Mouse (Mus musculus) right cerebral cortex, postnatal 14 days (tissue): ENCODE data around the gene Bean1.
A peak's percentile ranks its signal among the peaks of the same experiment; 100 is the strongest.

ENCODE experiments used
- DNase-seq: peaks from one replicate; pipeline ENCODE4 v3.0.0; 2022

Bean1 gene

DNA sequence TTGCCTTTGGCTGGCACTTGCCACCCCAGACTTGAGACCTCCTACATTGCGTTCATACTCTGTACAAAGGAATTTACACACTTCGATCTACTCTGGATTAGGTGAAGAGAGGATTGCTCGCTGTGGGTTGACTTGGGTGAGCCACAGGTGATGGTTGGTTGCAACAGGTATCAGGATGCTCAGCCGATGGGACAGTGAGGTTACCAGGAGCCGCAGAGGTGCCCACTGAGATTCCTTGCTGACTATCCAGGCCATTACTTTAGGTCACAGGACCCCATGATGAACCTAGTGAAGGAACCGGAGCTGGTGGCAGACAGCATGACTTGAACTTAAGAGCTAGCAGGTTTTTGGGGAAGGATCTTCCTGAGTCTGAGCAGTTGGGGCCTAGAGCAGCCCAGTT is 2.2 kb downstream of the Bean1 start:
- DNase-seq: no peak

DNA sequence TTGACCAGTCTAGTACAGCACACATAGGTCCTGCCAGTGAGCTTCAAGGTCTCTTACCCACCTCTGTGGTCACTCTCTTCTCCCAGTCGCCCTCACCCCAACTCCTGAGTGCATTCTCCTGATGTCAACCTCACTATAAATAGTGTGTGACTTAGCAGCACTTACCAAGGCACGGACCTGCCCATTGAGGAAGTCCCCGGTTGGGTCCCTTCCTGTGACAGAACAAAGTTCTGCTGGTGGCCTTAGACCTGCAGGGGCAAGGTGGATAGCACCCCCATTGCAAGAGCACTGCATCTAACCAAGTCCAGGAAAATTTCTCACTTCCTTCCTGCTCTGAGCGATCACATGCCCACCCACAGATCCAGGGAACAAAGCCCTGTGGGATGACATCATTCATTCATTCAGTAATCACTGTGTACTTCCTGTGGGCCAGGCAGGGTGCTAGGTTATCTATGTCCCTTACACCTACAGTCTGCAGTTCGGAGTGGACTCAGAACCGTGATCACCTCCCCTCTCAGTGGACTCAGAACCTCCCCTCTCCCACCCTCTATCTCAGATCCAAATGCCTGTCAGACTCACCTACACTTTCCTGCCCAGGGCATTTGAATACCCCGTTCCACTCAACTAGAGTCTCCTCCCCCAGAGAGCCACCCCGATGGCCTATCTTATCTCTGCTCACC is 5.7 kb downstream of the Bean1 start:
- no peak for DNase-seq

DNA sequence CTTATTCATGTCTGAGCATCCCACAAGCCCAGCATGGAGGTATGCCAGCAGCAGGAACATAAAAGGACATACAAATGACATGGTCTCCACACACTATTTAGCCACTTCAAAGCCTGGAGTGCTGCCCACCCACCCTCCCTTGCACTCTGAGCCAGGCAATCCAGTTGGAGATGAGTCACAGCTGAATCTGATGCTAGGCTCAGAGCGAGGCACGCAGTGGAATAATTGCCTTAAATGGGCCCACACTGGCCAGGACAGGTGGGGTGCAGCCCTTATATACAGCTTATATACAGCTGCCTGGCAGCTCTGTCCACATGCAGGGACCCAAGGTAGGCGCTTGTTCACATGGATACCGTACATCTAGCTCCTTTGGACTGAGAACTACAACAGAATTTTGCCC is 6.8 kb downstream of the Bean1 start:
- peak; percentile 35 for DNase-seq

DNA sequence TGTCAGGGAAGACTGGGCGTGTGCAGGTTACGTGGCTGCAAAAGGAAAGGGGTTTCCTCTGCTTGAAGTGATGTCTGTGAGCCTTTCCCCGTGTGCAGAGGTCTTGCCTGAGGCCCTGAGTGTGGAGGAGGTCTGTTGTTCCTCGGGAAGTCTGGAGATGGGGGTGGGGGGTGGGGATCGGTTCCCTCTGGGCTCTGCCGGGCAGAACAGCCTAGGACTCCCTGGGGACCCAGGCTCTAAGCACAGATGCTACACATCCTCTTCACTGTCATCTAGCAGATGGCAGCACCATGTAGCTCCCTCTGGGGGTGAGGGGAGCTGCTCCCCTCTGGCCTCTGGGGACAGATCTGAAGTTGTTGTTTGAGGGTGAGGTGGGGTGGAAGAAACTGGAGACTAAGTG is 14.7 kb downstream of the Bean1 start:
- no peak for DNase-seq

DNA sequence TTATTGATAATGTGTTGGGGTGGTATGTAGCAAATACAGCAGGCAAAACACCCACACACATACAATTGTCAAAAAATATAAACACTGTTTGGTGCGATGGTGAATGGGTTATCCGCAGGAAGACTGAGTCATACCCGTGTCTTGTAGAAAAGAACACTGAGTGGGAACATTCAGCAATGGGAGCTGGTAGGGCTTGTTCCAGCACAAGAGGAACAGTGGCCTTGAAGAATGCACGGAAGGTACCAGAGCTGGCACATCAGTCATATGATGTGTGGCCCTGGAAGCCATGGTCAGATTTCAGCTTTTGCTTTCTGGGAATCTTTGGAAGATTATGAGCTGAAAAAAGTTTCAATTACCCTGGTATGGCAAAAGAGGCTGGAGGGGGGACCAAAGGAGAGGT is 16.6 kb downstream of the Bean1 start:
- DNase-seq: no peak

DNA sequence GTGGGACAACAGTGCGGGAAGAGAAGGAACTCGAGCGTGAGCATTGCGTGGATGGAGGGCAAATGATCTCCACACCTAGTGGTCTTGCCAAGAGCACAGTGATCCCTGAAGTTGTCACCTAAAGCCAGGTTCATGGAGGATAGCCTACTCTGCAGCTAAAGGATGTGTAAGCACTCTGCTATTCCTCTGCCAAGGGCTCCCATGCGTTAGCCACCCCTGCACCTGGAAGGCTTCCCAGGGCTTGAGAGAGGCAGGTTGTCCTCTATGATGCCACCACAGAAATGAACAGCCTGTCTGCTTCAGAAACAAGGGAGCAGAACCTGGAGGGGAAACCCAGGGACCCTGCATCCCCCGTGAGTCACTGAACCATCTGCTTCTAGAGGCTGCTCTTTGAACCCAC is 17.4 kb downstream of the Bean1 start:
- no peak for DNase-seq

DNA sequence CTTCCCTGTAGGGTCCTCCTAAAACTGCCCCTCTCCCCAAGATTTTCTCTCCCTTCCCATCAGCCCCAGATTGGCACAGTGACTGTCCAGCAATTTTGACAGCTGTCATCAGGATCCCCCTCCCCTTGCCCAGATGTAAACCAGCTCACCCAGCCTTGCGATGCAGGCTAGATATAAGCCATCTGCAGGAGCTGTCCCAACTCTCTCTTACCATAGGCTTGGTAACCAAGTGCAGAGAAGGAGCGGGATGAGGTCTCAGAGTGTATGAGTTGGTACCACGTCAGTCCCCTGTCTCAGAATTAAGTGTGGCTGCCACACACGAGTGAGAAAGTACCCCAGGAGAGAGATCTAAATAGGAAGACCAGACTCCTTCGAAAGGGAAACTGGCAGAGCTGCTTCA is 18.2 kb downstream of the Bean1 start:
- DNase-seq: no peak

DNA sequence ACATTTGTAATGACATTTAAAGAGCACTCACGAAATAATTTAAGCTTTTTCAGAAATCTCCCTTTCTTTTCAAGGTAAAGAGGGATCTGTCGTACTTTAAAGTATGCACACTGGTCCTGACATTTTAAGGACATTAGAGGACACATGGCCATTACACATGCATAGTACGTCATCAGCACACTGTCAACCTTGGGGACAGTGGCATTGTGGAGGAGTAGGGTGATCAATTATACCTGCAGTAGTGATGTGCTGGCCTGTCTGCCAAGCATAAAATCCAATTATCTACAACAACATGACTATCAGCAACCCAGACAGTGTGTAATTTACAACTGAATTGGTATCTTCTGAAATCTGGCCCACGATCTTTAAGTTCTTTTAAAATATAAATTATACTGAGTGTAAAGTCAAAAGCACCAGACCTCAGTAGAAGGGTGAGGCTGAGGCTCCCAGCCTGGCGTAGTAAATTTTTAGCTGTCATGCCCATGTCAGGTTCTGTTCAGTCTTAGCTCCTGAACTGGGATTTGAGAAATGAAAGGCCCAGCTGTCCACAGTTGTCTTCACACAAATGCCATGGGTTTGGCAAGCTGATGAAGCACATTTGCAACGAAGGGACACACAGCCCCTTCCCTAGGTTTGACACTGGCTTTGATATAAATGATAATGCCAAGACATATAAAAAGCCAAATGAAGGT is 20.7 kb downstream of the Bean1 start:
- no peak for DNase-seq

DNA sequence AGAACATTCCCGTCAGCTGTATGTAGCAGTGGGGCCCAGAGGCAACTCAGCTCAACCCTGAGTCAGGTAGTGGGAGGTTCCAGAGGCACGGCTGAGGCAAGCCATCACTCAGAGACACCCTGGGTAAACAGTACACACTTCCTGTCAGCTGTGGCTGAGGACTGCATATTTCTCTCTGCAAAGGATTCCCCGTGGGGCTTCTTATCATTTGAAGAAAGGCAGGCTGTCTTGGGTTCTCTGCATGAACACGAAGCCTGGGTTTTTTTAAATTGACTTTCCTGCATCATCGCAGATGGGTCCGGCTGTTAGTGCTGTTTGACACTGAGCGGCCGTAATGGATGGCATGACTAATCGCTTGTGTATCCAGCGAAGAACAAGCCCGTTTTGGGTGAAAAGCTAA is 21.3 kb downstream of the Bean1 start:
- no peak for DNase-seq

DNA sequence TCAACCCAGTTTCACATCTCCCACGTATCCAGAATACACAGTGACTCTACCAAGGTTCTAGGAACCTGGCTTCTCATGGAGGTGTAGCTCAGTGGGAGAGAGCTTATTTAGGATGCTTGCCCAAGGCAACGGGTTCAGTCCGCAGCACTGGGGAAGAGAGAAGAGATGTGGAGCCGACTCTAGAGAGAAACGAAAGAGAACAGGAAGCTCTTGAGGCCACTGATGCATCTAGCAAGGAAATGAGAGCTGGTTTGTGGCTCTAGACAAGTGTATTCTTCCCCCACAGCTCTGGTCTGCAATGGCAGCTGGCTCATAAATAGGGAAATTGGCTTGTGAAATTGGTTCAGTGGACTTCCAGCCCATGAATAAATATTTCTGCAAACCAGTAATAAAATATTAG is 29.6 kb downstream of the Bean1 start:
- DNase-seq: no peak

DNA sequence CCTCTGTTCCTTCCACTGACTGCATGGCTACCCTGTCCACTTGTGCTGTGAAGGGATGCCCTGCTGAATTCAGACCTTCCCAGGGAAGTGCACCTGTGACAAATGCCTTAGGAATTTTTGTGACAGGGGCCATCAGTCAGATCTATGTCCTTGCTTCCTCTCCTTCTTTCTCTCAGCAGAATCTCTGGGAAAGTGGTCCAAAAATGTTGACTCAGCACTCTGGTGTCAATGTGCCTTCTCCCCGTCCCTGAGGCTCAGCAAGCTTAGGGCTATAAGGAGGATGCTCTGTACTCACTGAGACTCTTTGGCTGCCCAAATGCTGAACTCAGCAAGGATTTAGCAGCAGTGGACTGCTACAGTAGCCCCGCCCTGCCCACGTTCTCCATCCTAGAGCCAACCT is 31.4 kb downstream of the Bean1 start:
- no peak for DNase-seq

DNA sequence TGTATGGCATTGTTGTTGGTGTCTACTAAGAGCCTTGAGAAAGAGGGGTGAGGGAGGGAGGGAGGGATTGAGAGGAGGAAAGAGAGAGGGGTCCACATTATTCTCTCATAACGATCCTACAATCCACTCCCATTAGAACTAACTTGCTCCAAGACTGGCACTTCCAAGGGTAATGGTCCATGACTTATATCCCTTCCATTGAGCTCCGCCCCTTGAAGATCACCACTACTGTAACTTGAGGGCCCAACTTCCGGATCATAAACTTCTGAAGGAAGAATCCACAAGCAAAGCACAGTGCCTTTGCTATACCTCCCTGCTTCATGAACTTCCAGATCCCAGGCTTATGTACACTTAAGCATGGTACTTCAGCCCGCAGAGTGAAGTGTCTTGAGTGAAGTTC is 32.1 kb downstream of the Bean1 start:
- no peak for DNase-seq

DNA sequence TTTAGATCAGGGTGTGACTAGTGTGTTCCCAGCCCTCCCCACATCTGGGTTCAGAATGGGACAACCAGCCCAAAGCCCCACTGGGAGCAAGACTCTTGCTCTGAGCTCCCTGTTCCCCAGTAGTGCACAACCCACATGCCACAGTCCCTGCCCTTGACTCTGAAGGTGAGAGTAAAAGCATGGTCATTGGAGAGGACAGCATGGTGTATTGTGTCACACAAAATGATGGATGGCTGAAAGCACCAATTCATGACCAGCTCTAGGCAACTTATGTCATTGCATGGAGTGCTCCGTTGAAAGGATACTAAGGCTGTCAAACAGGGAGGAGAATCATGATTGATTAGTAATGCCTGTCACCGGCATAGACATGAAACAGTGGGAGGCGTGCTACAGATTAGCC is 35.0 kb downstream of the Bean1 start:
- DNase-seq: no peak

DNA sequence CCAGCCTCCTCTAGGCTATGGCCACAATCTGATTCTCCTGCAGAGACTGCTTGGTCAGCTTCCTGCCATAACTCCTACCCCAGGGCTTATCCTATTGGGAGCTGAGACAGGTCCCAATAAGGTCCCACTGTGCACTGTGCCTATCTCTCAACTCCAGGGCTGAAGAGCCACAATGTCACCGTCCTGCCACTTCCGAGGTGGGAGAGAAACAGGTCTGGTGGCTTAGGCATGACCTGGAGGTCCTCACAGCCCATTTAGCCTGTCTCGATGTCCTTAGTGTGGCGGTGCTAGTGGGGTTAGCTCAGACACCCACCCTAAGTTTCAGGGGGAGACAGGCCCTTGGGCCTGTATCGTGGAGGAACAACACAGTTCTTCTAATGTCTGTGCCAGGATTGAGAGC is 47.4 kb downstream of the Bean1 start:
- DNase-seq: no peak

DNA sequence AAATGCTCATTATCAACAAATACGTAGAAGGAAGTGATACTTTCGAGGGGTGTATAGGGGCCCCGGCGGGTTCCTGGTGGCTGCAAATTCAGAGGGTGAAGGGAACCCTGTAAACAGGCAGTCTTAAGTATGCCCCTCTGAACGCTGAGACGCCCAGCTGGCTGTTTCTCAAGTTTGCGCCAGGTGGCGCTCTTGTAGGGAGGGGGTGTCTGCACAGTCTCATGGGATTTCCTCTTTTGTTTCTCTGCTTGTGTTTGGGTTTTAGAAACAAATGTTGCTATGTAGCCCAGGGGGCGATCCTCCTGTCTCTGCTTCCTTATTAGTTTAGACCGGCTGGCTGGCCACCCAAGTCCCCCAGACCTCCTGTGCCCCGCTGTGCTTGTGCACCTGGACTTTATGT is 48.8 kb downstream of the Bean1 start:
- peak; percentile 25 for DNase-seq

DNA sequence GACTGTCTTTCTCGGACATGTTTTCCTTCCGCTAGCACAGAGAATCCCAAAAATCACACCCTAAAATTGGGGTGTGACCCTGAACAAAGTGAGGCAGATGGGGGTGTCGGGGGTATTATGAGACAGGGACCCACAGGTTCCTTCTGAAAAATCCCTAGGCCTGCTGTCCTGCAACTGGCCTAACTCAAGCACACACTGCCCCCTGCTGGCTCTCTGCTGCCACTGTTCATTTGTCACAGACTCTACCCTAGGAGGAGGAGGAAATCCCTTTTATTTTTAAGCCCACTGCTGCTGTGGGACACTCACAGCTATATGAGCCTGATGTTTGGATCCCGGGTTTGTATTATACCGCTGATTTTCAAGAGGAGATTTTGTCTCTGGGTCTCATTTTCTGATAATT is 49.6 kb downstream of the Bean1 start:
- DNase-seq: peak; percentile 80

DNA sequence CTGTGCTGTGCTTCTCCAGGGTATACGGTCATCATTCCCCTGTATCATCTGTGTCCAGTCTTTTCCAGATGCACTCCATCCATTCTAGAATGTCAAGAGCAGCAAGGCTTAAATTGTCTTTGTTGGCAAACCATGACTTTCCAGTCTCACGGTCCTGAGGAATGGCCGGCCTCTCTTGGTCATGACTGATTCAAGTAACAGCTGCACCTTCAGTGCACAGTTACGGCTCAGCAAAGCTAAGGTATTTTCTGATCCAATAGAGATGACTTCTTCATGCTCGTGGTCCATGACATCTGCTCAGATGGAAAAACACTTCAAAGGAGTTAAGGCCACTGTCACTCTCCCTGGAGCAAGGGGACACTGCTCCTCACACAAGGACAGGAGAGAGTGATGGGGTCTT is 56.8 kb downstream of the Bean1 start:
- peak; percentile 0 for DNase-seq

DNA sequence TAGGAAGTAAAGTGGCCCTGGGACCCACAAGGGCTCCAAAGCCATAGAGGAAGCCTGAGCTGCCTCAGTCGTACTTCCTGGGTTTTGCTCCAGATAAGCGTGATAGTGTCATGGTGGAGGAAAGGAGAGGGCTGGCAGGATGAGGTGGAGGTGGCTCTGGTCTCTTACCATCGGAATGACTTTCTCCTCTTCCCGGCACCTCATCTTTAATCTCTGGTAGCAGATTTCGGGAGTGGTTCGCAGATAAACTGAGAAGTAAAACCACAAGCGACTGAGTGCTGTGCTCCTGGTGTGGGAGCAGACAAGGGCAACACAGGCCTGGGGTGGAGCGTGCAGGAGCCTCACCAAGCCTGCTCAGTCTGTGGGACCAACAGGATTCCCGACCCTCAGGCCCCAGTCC is 60.1 kb downstream of the Bean1 start:
- no peak for DNase-seq

DNA sequence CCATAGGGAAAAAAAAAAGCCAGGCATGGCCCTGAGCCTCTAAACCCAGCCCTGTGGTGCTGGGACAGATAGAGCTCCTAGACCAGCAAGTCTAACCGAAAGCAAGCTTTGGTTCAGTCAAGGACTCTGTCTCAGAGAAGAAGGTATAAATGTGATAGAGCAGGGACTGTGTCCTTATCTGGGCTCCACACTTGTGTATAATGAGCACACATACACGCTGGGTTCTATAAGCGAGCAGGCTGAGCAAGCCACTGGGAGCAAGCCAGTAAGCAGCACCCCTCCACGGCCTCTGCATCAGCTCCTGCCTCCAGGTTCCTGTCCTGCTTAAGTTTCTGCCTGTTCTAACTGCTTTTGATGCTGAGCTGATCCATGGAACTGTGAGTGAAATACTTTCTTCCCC is 61.8 kb downstream of the Bean1 start:
- DNase-seq: no peak

DNA sequence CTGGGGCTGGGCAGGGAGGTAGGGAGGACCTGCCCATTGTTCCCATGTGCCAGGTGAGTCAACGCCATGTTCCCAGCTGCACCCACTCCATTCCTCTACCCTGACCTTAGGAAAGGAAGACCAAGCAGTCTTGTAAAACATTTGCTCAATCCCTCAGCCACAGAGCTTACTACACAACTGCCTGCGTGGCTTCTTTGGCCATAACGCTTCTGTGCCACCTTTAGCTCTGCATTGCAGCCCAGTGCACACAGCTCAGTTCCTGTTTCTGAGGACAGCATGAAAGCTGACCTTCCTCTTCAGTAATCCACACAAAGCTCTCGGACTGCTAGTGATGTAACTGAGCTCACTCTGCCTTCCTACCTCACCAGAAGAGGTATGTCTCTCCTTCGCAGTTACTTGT is 62.7 kb downstream of the Bean1 start:
- DNase-seq: no peak

DNA sequence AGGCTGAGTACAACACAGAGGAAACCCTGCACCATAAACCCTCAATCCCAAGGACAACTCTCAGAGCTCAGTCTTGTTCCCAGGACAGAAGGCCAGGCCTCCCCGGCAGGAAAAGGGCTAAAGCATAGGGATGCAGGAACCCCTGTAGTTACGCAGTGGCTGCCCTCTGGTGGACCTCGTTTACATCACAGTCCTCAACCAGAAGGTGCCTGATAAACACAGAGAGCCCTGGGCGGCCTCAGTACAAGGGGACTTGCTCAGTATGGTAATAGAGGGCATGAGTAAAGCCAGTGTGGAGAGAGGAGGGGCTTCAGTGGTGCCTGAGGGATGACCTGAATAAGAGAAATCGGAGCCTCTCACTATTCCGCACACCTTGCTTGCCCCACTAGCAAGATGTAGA is 64.3 kb downstream of the Bean1 start:
- peak; percentile 37 for DNase-seq

DNA sequence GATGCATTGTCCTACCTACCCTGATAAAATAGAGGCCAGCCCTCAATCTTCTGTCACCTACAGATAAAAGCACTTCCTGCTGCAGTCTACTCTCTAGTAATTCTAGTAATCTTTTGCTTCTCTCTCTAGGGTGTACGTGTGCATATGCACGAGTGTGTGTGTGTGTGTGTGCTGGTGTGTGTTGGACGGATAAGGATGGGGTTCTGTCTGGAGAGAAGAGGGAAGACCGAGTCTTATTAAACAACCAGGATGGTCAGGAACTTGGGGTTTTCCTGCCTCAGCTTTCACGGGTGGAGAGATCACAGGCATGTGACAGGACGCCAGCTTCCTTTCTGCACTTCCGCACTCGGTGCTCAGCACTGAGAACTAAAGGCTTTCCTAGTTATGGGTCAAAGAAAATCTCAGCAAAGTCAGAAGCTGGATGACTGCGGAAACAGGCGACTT is 69.2 kb downstream of the Bean1 start:
- no peak for DNase-seq

DNA sequence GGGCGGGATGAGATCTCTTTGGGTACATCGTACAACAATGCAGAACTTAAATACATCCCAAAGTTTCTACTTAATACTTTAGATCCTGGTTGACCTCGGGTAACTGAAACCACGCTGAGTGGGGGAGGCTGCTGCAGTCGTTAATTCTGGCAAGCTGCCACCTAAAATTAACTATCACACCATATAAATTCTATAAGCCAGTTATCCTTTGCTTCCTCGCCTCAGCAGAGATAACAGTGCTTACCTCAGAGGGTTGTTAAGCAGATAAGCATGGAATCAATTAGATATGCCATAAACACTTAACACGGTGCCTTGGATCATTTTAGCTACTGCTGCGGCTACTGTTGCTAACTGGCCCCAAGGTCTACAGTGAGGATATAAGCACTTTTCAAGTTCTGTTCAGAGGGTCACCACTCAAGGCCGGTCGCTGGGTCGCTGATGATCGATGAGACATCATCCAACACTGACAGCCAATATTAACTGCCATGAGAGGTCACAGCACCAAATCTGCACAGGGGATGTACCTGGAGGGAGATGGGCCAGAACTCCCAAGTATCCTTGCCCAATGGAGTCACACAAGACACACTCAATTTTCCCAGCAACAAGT is 71.9 kb downstream of the Bean1 start:
- DNase-seq: no peak

DNA sequence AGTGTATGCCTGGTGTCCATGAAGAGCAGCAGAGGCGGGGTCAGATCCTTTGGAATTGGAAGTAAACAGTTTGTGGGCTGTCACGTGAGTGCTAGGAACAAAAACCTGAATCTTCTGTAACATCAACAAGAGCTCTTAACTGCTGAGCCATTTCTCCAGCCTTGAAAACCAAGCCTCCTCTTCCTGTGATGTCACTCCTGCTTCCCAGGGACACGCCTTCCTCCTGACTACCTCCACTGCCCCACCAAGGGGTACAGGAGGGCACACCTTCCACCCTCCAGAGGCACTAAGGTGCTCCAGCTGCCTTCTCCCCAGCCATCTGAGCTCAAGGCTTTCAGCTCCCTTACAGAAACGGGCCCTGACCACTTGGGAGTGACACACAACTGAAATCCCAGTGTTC is 76.4 kb downstream of the Bean1 start:
- DNase-seq: no peak
